Mouse (Mus musculus) yolk sac, embryonic 10.5 days (tissue): ENCODE measurements around the gene Ran.

Source experiments
- DNase-seq: peaks from one replicate; pipeline ENCODE4 v3.0.0-alpha.2; 2017; ENCODE audit warnings: low spot score

The Ran gene

GRCm38 (mm10) chr5:129015540-129015939, 4.3 kb upstream of the Ran start:
- DNase-seq, result no peak

- no peak for DNase-seq
Measured at GRCm38 (mm10) chr5:129016370-129016769, 3.5 kb upstream of the Ran start.

- no peak for DNase-seq
Measured at GRCm38 (mm10) chr5:129018782-129019489, 933 bp upstream of the Ran start.

GRCm38 (mm10) chr5:129020300-129020668, 415 bp downstream of the Ran start:
- DNase-seq, result no peak

- DNase-seq, result peak; percentile 37
Measured at GRCm38 (mm10) chr5:129020731-129021130, 862 bp downstream of the Ran start.

GRCm38 (mm10) chr5:129025048-129025447, 5.2 kb downstream of the Ran start:
- DNase-seq, result no peak

GRCm38 (mm10) chr5:129025725-129026124, 5.9 kb downstream of the Ran start:
- no peak for DNase-seq

- DNase-seq, result no peak
Measured at GRCm38 (mm10) chr5:129026171-129026570, 6.3 kb downstream of the Ran start.

- DNase-seq, result no peak
Measured at GRCm38 (mm10) chr5:129026637-129027036, 6.8 kb downstream of the Ran start.

- no peak for DNase-seq
Measured at GRCm38 (mm10) chr5:129029131-129029723, 9.4 kb downstream of the Ran start.

- no peak for DNase-seq
Measured at GRCm38 (mm10) chr5:129036678-129037077, 16.8 kb downstream of the Ran start.

- DNase-seq, result no peak
Measured at GRCm38 (mm10) chr5:129037739-129038138, 17.9 kb downstream of the Ran start.

GRCm38 (mm10) chr5:129045641-129046580, 26.0 kb downstream of the Ran start:
- no peak for DNase-seq

- DNase-seq, result no peak
Measured at GRCm38 (mm10) chr5:129049372-129049771, 29.5 kb downstream of the Ran start.

- no peak for DNase-seq
Measured at GRCm38 (mm10) chr5:129051910-129052309, 32.0 kb downstream of the Ran start.

- DNase-seq, result no peak
Measured at GRCm38 (mm10) chr5:129052636-129053355, 32.9 kb downstream of the Ran start.

- no peak for DNase-seq
Measured at GRCm38 (mm10) chr5:129054675-129055284, 34.9 kb downstream of the Ran start.

GRCm38 (mm10) chr5:129059116-129059515, 39.2 kb downstream of the Ran start:
- no peak for DNase-seq

- DNase-seq, result peak; percentile 18
Measured at GRCm38 (mm10) chr5:129061579-129061978, 41.7 kb downstream of the Ran start.

GRCm38 (mm10) chr5:129063037-129063791, 43.3 kb downstream of the Ran start:
- DNase-seq, result peak; percentile 49

GRCm38 (mm10) chr5:129063792-129064087, 43.9 kb downstream of the Ran start:
- no peak for DNase-seq
